13 mouse cellular contexts compared by ENCODE assay signal in genomic region chr7:116196974-116197679, GRCm38 (mm10).
DNase-seq lines count a peak whose midpoint lies in the region; ATAC-seq and TF ChIP-seq lines count a peak whose summit lies in the region.
"Had no signal": no experiment of that assay in that cellular context is flagged by ENCODE, and none has a peak within 500 bp of the region (broad histone marks: within the 10 kb centered on the region; RNA-seq: fewer than 3 reads in every experiment).

No protein-coding gene starts in this region.

- DNase-seq in hindbrain, embryonic 10.5 days (ENCODE audit: low spot score), result no peak
- DNase-seq in hindbrain, embryonic 14.5 days (ENCODE audit: low spot score), result no peak
- DNase-seq in ovary, postnatal 36 days (ENCODE audit: low spot score), result peak; percentile 21
- no peak for DNase-seq in ovary, postnatal 10 days (ENCODE audit: low spot score)
- DNase-seq in left cerebral cortex, adult 2 months (ENCODE audit: extremely low spot score in 1 of 2, low spot score in 2 of 2), result no peak
- DNase-seq in cerebellum, postnatal 14 days, result no peak
- DNase-seq: cerebellum, adult 11-12 months; gastrocnemius, postnatal 25 days; lung, adult 2 months; right cerebral cortex, postnatal 25 days had no signal

- H3K27ac ChIP-seq in hindbrain, embryonic 10.5 days, result peak overlapping the region; percentile 56; the same call in 1 of the 2 replicates
- H3K27ac ChIP-seq in hindbrain, embryonic 14.5 days, result no peak overlapping the region
- peak overlapping the region; percentile 64 for H3K27ac ChIP-seq in intestine, embryonic 15.5 days
- no peak overlapping the region for H3K27ac ChIP-seq in left cerebral cortex, adult 2 months
- H3K27ac ChIP-seq: forebrain, embryonic 15.5 days had no signal

- H3K27me3 ChIP-seq in hindbrain, embryonic 10.5 days (ENCODE audit: insufficient read depth, poor library complexity, severe bottlenecking), result no peaks in the 10 kb centered on the region
- no peaks in the 10 kb centered on the region for H3K27me3 ChIP-seq in hindbrain, embryonic 14.5 days (ENCODE audit: control insufficient read depth, insufficient read depth, low read length)
- no peaks in the 10 kb centered on the region for H3K27me3 ChIP-seq in intestine, embryonic 15.5 days (replicated peaks)
- H3K27me3 ChIP-seq: forebrain, embryonic 15.5 days had no signal

- no peak for TF ChIP-seq CTCF in left cerebral cortex, adult 2 months (IDR thresholded peaks at IDR 0.05)

- H3K4me2 ChIP-seq in hindbrain, embryonic 14.5 days (replicated peaks), result no peak overlapping the region
- H3K4me2 ChIP-seq in intestine, embryonic 15.5 days (replicated peaks), result peak overlapping the region; percentile 47
- H3K4me2 ChIP-seq: forebrain, embryonic 15.5 days had no signal

- WGBS in hindbrain, embryonic 10.5 days, result 76% methylated on average over 8 of the region's 8 CpGs
- 75% methylated on average over 8 of the region's 8 CpGs for WGBS in hindbrain, embryonic 14.5 days
- WGBS in intestine, embryonic 15.5 days, result 39% methylated on average over 8 of the region's 8 CpGs

- H3K9ac ChIP-seq in hindbrain, embryonic 14.5 days, result no peak overlapping the region
- H3K9ac ChIP-seq in intestine, embryonic 15.5 days, result no peak overlapping the region
- H3K9ac ChIP-seq: forebrain, embryonic 15.5 days had no signal

- ATAC-seq in hindbrain, embryonic 14.5 days (ENCODE audit: low FRiP score), result no peak
- ATAC-seq in intestine, embryonic 15.5 days, result peak; percentile 79
- ATAC-seq: forebrain, embryonic 15.5 days; hindbrain, embryonic 16.5 days had no signal

- H3K4me1 ChIP-seq in hindbrain, embryonic 10.5 days (replicated peaks), result peaks cover 47% of the 10 kb centered on the region
- no peaks in the 10 kb centered on the region for H3K4me1 ChIP-seq in hindbrain, embryonic 14.5 days (replicated peaks; ENCODE audit: control insufficient read depth, insufficient read depth, low read length)
- H3K4me1 ChIP-seq in intestine, embryonic 15.5 days (replicated peaks), result peaks cover 35% of the 10 kb centered on the region

- no peaks in the 10 kb centered on the region for H3K36me3 ChIP-seq in hindbrain, embryonic 10.5 days
- H3K36me3 ChIP-seq in hindbrain, embryonic 14.5 days (replicated peaks; ENCODE audit: control insufficient read depth, insufficient read depth), result no peaks in the 10 kb centered on the region
- H3K36me3 ChIP-seq in intestine, embryonic 15.5 days, result no peaks in the 10 kb centered on the region
- H3K36me3 ChIP-seq: forebrain, embryonic 15.5 days had no signal

- no peak overlapping the region for H3K4me3 ChIP-seq in hindbrain, embryonic 10.5 days
- no peak overlapping the region for H3K4me3 ChIP-seq in hindbrain, embryonic 14.5 days (replicated peaks; ENCODE audit: low read length)
- peak overlapping the region; percentile 6; the same call in 1 of the 2 replicates for H3K4me3 ChIP-seq in intestine, embryonic 15.5 days (replicated peaks)
- no peak overlapping the region for H3K4me3 ChIP-seq in left cerebral cortex, adult 2 months
- H3K4me3 ChIP-seq: forebrain, embryonic 15.5 days had no signal

- intact Hi-C loops in left cerebral cortex, adult 2 months (cut with DNase I), result loop anchor here (1.0 kb wide), 1 partner anchor 36 kb away; no protein-coding TSS in a partner anchor

- H3K9me3 ChIP-seq in hindbrain, embryonic 10.5 days, result no peaks in the 10 kb centered on the region
- no peaks in the 10 kb centered on the region for H3K9me3 ChIP-seq in hindbrain, embryonic 14.5 days (ENCODE audit: control insufficient read depth, low read length)
- no peaks in the 10 kb centered on the region for H3K9me3 ChIP-seq in intestine, embryonic 15.5 days
- H3K9me3 ChIP-seq: forebrain, embryonic 15.5 days had no signal

Comparison
In these comparisons a context has a peak if more than half of its experiments do, and no peak if none do; other contexts are left out.
1. H3K27ac ChIP-seq: peak in hindbrain, embryonic 10.5 days (single experiment) and intestine, embryonic 15.5 days (single experiment); none in hindbrain, embryonic 14.5 days (single experiment) and left cerebral cortex, adult 2 months (single experiment).